Mouse (Mus musculus): Measurements from ENCODE around the gene Gm16181.

The Gm16181 gene

DNA sequence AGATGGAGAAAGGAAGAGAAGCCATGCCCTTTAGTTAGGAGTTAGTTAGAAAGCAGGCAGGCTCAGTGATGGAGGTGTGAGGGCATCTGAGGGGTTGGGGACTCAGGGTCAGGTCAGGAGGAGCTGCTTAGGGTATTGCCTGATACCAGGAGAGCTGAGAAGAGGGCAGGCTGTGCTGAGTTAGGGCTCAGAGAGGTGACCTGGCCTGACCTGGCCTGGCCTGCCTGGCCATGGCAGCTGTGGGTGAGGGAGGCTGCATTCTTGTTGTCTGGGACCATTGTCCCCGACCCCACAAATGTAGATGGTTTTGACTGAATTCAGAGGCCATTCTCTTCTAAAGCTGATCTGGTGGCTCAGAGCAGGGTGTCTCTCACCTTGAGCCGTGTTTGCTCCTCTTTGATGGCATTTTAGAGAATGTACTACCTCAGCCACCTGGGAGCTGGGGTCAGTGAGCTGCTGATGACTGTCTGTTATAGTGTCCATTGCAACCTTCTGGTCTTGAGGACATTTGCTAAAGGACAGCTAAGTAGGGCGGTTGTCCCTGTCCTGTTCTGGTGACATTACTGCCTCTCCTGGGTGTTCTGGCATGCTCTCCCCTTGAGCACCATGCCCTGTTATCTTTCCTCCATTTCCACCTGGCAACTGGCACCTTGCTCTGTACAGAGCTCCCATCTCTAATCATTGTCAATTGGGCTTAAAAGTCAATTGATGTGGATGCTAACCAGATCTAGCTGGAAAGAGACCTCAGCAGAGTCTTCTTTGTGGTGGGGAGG lies 29.9 kb downstream of the Gm16181 start:
- DNase-seq = peak in 1 of 2 experiments; percentile 13

DNA sequence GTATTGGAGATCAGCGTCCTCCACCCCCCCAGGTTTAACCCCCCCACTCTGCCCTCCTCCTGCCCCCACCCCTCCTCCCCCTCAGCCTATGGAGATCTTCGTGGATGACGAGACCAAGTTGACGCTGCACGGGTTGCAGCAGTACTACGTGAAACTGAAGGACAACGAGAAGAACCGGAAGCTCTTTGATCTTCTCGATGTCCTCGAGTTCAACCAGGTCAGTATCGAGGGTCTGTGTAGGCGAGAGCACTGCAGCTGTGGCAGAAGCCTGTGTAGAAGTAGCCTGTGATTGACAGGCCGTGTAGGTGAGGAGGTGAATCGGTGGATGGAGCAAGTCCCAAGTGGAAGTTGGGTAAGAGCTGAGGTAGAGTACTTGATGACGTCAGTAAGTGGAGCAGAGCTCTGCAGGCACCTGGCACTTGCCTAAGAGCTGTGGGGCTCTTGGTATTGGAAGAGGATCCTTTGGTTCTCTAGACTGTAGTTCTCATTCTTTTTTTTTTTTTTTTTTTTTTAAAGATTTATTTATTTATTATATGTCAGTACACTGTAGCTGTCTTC lies 30.6 kb downstream of the Gm16181 start:
- peak in 1 of 2 experiments; percentile 12 for DNase-seq

DNA sequence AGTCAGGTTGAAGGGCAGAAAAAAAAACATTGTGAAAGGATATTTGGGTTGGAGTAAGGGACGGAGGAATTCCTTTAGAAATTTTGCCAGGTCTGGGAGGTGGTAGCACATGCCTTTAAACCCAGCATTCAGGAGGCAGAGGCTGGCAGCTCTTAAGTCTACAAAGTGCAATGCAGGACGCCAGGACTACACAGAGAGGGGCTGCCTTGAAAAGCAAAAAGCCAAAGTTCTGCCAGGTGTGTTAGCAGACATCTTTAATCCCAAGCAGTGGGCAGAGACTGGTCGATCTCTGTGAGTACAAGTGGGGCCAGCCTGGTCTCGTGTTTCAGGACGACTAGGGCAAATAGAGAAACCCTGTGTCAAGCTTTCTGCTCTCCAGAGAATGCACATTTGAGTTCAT lies 31.3 kb downstream of the Gm16181 start:
- DNase-seq = peak in 1 of 2 experiments; percentile 3

DNA sequence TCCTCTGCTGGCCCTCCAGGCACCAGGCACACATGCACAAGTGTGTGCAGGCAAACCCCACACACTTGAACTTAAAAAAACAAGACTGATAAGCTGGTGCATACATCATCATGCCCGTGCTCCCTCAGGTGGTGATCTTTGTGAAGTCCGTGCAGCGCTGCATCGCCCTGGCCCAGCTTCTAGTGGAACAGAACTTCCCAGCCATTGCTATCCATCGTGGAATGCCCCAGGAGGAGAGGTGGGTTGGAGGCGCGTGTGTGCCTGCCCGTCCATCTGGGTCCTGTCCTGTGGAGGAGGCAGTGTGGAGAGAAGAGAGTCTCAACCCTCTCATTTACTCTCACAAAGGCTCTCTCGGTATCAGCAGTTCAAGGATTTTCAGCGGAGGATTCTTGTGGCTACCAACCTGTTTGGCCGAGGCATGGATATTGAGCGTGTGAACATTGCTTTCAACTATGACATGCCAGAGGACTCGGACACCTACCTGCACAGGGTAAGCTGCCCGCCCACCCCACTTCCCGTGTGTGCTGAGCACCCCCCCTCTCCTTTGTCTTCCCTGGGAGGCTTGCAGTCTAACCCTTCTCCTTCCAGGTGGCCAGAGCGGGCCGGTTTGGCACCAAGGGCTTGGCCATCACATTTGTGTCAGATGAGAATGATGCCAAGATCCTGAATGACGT lies 32.1 kb downstream of the Gm16181 start:
- DNase-seq = peak in 1 of 2 experiments; percentile 22

DNA sequence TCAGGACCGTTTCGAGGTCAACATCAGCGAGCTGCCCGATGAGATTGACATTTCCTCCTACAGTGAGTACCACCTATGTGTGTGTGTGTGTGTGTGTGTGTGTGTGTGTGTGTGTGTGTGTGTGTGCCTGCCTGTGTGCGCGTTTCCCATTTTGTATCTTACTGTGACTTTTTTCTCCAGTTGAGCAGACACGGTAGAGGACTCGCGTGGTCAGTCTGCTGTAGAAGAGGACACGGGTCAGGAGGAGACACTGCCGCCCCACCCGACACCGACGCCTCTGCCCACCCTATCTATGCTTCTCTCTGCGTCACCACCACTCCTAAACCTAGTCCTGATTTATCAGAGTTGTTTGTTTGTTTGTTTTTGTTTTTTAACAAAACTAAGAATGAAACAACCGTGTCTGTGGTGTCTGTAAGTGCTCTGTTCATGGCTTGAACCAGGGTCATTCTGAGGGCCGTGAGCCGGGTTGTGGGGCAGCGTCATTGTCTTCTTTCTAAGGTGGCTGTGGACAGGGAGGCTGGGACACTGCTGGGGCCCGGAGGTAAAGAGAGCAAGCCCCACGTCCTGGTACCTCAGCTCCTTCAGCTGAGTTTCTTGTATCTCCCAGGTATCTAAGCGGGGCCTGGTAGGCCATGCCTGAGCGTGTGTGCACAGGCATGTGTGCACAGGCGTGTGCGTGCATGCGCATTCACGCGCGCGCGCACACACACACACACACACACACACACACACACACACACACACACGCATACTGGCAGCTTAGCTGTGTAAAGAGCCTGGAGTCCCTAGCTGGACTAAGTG lies 32.9 kb downstream of the Gm16181 start:
- DNase-seq = peak in 1 of 2 experiments; percentile 12

DNA sequence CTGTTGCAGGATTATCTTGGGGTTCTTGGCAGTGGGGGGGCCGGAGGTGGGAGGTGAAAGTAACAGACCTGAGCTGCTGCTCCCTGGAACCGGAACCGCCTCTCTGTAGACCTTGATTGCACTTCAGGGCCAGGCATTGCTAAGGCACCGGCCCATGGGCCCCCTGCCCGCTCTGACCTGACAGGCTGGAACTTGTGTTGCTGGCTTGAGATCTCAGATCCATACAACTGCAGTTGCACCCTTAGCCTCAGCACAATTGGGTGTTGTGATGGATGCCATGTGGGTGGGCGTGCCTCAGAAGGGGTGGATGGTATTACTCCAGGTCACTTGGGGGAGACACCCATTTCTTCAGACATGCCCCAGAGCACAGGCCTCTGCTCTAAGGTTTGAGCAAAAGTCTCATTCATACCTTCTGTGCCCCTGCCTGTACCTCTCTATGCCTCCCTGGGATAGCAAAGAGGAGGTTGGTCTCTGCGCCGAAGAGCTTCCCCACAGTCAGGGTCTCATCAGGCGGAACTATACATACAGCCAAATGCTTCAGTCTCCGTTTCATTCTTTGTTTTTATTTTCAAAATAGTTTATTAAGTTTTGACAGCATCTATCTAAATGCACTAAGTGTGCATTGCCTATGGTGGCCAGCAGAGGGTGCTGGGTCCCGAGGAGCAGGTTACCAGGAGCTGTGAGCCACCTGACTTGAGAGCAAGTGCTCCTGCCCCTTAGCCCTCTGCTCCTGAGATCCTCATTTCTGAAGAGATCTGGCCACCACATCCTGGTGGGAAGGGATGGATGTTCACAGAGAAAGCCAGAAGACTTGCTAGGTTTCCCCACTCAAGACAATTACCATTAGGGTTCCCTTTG lies 33.8 kb downstream of the Gm16181 start:
- DNase-seq = peak; percentile 73 to 74

DNA sequence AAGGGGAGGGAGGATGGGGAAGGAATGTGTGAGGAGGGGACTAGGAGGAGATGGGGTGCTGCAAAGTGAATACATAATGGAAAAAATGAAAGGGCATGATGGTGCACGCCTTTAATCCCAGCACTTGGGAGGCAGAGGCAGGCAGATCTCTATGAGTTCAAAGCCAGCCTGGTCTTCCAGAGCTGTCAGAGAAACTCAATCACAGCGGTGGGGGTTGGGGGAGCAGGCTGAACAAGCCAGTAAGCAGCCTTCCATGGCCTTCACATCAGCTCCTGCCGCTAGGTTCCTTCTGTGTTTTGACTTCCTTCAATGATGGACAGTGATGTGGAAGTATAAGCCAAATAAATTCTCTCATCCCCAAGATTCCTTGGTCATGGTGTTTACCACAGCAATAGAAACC lies 34.7 kb downstream of the Gm16181 start:
- peak in 1 of 2 experiments; percentile 17 for DNase-seq

DNA sequence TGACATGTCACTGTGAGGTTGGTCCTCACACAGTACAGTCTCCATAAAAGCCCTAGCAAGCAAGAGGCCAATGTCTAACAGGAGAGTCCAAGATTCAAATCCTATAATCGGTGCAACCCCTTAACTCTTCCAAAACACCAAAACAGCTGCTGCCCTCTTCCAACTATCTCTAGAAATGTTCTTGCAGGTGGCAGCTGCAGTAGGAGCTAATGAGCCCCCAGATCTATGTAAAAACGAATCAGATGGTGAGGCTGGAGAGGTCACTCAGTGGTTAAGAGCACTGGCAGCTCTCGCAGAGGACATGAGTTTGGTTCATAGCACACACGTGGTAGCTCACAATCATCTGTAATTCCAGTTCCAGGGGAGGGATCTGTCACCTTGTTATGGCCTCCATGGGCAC lies 35.1 kb downstream of the Gm16181 start:
- DNase-seq = no peak

DNA sequence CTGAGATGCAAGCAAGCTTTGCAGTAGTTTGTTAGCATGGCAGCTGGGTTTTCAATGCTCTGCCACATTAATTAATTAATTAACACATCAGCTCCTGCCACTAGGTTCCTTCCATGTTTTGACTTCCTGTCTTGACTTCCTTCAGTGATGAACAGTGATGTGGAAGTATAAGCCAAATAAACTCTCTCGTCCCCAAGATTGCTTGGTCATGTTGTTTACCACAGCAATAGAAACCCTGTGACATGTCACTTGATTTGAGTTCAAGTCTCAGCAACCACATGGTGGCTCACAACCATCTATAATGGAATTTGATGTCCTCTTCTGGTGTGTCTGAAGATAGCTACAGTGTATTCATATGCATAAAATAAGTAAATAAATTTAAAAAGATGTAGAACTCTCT lies 36.7 kb downstream of the Gm16181 start:
- no peak for DNase-seq

DNA sequence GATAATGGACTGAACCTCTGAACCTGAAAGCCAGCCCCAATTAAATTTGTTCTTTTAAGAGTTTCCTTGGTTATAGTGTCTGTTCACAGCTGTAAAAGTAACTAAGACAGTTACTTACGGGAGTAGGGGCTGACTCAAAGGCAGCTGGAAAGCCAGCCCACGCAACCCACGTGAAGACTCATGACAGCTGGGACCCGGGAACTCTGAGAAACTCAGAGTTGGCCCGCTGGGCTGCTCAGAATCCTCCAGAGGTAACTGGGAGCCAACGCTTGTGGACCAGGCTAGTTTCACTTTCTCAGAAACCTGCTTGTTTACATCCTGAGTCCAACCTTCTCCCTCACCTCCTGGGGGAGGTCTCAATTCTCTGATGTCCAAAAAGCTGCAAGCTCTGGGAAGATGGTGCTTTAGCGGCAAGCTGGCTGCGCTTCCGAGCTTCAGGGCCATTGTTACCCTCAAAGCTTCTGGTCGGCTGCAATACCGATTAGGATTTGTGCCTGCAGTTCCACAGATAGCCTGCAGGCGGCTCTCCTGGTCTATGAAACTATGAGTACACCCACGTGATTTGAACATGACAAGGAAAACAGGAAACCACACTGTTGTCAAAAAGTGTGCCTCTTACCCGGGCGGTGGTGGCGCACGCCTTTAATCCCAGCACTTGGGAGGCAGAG lies 37.3 kb downstream of the Gm16181 start:
- DNase-seq = peak; percentile 93 to 95

DNA sequence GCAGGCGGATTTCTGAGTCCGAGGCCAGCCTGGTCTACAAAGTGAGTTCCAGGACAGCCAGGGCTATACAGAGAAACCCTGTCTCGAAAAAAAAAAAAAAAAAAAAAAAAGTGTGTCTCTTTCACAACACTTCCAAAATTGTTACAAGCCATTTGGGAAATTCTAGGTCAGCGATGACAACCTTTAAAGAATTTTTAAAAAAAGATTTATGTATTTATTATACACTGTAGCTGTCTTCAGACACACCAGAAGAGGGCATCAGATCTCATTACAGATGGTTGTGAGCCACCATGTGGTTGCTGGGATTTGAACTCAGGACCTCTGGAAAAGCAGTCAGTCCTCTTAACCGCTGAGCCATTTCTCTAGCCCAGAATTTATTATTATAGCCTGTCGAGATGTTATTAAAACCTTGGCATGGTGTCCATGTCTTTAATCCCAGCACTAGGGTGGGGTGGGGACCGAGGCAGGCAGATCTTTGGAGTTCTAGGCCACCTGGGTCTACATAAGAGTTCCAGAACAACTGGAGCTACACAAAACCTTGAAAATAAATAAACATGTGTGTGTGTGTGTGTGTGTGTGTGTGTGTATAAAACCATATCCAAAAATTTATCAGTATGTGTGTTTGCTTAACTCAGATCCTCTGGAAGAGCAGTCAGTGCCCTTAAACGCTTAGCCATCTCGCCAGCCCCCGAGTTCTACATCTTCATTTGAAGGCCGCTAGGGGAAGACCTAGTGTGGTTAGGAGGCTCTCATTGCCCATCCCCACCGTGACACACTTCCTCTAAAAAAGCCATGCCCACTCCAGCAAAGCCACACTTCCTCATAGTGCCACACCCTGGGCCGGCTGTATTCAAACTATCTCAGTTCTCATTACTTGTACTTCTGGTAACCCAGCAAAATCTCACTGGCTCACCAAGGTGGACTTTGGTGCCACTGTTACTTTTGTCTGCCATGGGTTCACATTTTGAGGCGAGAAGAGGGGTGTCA lies 38.2 kb downstream of the Gm16181 start:
- peak in 1 of 2 experiments; percentile 29 for DNase-seq

DNA sequence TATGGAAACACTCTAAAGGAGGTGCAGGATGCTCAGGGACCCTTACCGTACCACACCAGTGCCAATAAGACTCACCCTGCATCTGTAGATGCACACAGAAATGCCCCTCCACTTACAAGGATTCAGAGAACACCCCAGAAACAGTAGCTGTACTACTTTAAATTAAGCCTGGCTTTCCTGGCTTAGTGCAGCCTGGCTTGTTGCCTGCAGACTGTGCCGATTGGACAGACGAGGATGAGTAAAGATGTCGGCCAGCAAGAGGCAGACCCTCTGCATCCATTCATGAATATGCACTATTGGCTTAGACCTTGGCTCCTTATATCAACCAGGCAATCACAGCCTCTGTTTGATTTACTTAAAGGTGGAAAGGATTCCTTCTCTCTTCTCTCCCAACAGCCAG lies 39.0 kb downstream of the Gm16181 start:
- DNase-seq = no peak

DNA sequence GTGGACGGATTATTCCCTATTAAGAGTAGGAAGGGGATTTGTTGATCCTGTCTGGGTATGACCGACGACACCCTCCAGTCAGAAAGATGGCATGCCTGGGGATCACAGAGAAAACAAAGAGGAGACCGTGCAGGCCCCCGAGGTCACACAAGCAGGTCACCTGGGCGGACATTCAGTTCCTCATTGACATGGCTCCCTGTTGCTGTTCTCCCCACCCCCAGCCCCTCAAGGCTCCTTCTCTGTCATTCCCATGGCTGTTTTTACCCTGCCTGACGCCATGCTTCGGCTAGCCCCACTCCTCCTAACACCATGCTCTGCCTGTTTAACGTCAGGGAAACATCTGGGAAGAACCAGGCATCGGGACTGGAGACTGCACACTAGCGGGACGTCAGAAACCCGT lies 41.0 kb downstream of the Gm16181 start:
- no peak for DNase-seq

DNA sequence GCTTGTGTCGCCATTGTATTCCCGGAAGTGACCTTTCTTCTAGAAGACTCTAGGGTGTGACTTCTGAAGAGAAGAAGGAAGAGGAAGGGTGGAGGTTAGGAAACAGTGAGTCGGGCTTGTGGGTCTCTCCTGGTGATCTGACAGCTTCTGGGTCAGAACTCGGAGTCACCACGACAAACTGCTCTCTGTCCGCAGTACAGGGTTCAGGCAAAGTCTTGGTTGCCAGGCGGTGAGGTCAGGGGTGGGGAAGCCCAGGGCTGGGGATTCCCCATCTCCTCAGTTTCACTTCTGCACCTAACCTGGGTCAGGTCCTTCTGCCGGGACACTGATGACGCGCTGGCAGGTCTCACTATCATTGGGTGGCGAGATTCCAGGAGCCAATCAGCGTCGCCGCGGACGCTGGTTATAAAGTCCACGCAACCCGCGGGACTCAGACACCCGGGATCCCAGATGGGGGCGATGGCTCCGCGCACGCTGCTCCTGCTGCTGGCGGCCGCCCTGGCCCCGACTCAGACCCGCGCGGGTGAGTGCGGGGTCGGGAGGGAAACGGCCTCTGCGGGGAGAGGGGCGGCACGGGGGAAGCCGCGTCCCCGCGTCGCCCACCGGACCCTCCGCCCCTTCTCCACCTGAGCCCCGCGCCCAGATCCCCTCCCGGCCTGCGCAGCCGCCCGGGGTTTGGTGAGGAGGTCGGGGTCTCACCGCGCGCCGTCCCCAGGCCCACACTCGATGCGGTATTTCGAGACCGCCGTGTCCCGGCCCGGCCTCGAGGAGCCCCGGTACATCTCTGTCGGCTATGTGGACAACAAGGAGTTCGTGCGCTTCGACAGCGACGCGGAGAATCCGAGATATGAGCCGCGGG lies 42.3 kb downstream of the Gm16181 start, which contains the start of gene H2-D1:
Gene H2-D1 (plus strand): TSS at position 67 of the 859 bp plus-strand sequence.
- peak; percentile 97 to 98 for DNase-seq

DNA sequence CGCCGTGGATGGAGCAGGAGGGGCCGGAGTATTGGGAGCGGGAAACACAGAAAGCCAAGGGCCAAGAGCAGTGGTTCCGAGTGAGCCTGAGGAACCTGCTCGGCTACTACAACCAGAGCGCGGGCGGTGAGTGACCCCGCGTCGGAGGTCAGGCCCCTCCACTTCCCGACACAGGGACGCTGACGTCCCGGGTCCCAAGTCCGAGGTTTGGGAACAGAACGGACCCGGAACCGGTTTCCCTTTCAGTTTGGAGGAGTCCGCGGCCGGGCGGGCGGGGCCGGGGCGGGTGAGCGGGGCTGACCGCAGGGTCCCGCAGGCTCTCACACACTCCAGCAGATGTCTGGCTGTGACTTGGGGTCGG lies 42.9 kb downstream of the Gm16181 start:
- DNase-seq = no peak

DNA sequence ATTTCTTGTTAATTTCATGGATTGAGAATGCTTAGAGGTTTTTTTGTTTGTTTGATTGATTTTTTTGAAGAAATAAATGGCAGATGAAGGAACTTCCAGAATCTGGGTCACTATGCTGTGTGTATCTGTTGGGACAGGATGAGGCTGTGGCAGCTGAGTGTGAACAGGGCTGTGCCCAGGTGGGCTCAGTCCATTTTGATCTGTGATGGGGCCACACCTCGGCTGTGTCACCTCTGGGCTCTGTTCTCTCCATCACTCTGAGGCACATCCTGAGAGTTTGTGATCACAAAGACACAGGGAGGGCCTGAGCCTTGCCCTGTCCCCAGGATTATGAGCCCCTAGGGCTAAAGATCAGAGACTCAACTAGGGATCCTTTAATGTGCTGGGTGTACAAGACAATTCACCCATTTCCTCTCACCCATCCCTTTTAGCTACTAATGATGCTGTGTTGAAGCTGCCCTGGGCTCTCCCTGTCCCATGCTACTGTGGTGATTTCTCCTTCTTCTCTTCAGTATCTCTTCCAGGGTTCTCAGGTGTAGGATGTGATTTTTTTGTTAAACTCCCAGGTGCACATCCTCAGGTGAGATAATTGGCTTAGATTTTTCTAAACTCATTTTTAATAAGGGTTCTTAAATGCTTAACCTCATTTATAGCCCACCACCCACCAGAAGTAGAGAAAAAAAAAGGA lies 46.9 kb downstream of the Gm16181 start:
- no peak for DNase-seq

DNA sequence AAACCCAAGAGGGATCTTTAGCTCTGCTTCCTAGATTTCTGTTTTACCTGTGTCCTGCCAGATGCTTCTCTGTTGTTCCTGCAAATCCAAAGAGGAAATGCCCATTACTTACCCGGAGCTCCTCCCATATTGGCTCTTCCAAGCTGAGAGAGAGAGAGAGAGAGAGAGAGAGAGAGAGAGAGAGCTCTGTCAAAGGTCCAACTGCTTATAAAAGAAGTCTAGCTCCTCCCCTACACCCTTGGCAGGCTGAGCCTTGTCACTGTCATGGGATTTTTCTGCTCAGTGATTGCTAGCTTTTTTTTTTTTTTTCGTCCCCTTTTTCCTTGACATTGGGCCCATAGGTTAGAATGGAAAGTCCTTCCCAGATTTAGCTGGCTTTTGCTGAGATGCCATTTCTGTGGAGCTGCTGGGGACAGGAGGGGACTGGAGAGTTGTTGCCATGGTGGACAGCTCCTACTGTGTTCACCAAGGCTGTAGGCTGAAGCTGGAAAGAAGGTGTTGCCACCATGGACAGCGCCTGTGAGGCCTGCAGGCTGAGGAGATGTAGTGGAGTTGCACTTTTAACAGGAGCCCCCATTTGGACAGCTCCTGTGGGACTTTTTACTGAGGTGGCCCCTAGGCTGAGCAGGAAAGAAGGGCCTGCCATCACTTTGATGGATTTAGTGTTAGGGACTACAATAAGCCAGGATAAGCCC lies 49.2 kb downstream of the Gm16181 start:
- peak; percentile 35 to 40 for DNase-seq

DNA sequence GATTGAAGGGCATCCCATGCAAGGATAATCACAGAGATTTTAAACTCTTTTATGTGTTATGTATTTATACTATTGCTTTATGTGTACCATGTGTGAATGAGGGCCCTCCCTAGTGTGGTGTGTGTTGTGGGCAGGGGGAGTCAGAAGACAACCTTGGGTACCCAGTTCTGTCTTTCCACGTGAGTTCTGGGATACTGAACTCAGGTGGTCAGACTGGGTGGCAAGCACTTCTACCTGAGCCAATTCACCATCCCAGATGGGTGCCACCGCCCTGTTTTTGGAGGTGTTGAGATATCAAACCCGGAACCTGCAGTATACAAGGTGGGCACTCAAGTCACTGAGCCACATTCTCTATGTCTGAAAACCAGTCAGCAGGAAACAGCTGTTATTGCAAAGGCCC lies 51.6 kb downstream of the Gm16181 start:
- DNase-seq = no peak
